Mouse (Mus musculus) heart, embryonic 13.5 days (tissue): ENCODE results near the gene Trip10. TPM values are rescaled to one million over a fixed set of nuclear protein-coding genes. Genes with fewer than 3 reads are reported as not detected.
A peak's percentile ranks its signal among the peaks of the same experiment; 100 is the strongest.
"Not testable (repeated sequence)": the region's sequence is repeated elsewhere in the genome, so short reads cannot be mapped to it uniquely, and the experiment has no call there.

Experiments used
- ATAC-seq: fragments of 200-750 bp; cut with Nextera tagmentation; 2 replicates; pipeline ENCODE4 v1.8.0; 2017; ENCODE audit warnings: moderate TSS enrichment; ENCODE audit not compliant: insufficient number of reproducible peaks, low FRiP score, low TSS enrichment; ENCODE audit errors: extremely low read depth
- H3K27ac ChIP-seq: fragments of 300-500 bp; sonication (generic); replicated peaks from 2 replicates; pipeline ENCODE4 v1.5.1; 2015; ENCODE audit warnings: moderate library complexity, mild to moderate bottlenecking, inconsistent platforms
- H3K27me3 ChIP-seq: fragments of 300-500 bp; sonication (generic); replicated peaks from 2 replicates; pipeline ENCODE4 v1.6.1; 2015; ENCODE audit warnings: mild to moderate bottlenecking, inconsistent platforms
- H3K36me3 ChIP-seq: fragments of 300-500 bp; sonication (generic); 2 replicates; pipeline ENCODE4 v1.6.1; 2015; ENCODE audit warnings: mild to moderate bottlenecking, inconsistent platforms
- H3K4me1 ChIP-seq: fragments of 300-500 bp; sonication (generic); 2 replicates; pipeline ENCODE4 v1.6.1; 2015; ENCODE audit warnings: inconsistent platforms
- H3K4me2 ChIP-seq: fragments of 300-500 bp; sonication (generic); 2 replicates; pipeline ENCODE4 v1.6.1; 2015; ENCODE audit warnings: inconsistent platforms, mild to moderate bottlenecking, moderate library complexity
- H3K4me3 ChIP-seq: fragments of 300-500 bp; sonication (generic); 2 replicates; pipeline ENCODE4 v1.5.1; 2015; ENCODE audit warnings: moderate library complexity, mild to moderate bottlenecking, inconsistent platforms
- H3K9ac ChIP-seq: fragments of 300-500 bp; sonication (generic); 2 replicates; pipeline ENCODE4 v1.6.1; 2015; ENCODE audit warnings: inconsistent platforms, mild to moderate bottlenecking, moderate library complexity
- H3K9me3 ChIP-seq: fragments of 300-500 bp; sonication (generic); 2 replicates; pipeline ENCODE4 v1.6.1; 2016; ENCODE audit warnings: inconsistent platforms
- WGBS: fragments of 180-500 bp; shearing (Covaris S2); methylation state at CpG from one replicate; pipeline ENCODE4 v1.1.7; 2015; ENCODE audit warnings: mixed read lengths; 5-methylcytosine and 5-hydroxymethylcytosine counted together
- polyA plus RNA-seq: library from polyadenylated mRNA; unstranded; fragments of >200 nt; fragmentation: Nextera tagmentation; extraction: Ambion mirVana; gene quantifications from 2 replicates; pipeline ENCODE4 v1.2.1, GENCODE M21; 2015

The Trip10 gene
- polyA plus RNA-seq, 1 experiment from 2014 or later = 35.2 TPM

- no peak for ATAC-seq
- H3K27ac ChIP-seq = no peak overlapping the region
- no peaks in the 10 kb centered on the region for H3K36me3 ChIP-seq
- no peak overlapping the region for H3K9ac ChIP-seq
- H3K4me3 ChIP-seq = no peak overlapping the region
- H3K27me3 ChIP-seq = peaks cover 41% of the 10 kb centered on the region
- no peaks in the 10 kb centered on the region for H3K9me3 ChIP-seq
- WGBS = 60% methylated on average over 8 of the region's 9 CpGs
- peaks cover 17% of the 10 kb centered on the region for H3K4me1 ChIP-seq
- no peak overlapping the region for H3K4me2 ChIP-seq
Measured at GRCm38 (mm10) chr17:57271301-57271700, 22.0 kb downstream of the Trip10 start.

GRCm38 (mm10) chr17:57273846-57274245, 24.6 kb downstream of the Trip10 start:
- ATAC-seq = no peak
- H3K9ac ChIP-seq = no peak overlapping the region

GRCm38 (mm10) chr17:57274686-57275085, 25.4 kb downstream of the Trip10 start:
- H3K4me3 ChIP-seq = peak overlapping the region; percentile 62
- no peak for ATAC-seq
- H3K9me3 ChIP-seq = no peaks in the 10 kb centered on the region
- 6% methylated on average over 15 of the region's 15 CpGs for WGBS
- H3K27me3 ChIP-seq = peaks cover 58% of the 10 kb centered on the region
- peak overlapping the region; percentile 88 for H3K4me2 ChIP-seq
- H3K36me3 ChIP-seq = no peaks in the 10 kb centered on the region
- peak overlapping the region; percentile 74 for H3K9ac ChIP-seq
- no peak overlapping the region for H3K27ac ChIP-seq
- peaks cover 24% of the 10 kb centered on the region for H3K4me1 ChIP-seq

More at GRCm38 (mm10) chr17:57273846-57274245, 24.6 kb downstream of the Trip10 start:
- peaks cover 24% of the 10 kb centered on the region for H3K4me1 ChIP-seq
- no peak overlapping the region for H3K27ac ChIP-seq
- H3K27me3 ChIP-seq = peaks cover 50% of the 10 kb centered on the region
- no peak overlapping the region for H3K4me2 ChIP-seq
- H3K36me3 ChIP-seq = no peaks in the 10 kb centered on the region
- no peaks in the 10 kb centered on the region for H3K9me3 ChIP-seq
- no peak overlapping the region for H3K4me3 ChIP-seq
- WGBS = 26% methylated on average over 6 of the region's 7 CpGs

GRCm38 (mm10) chr17:57275111-57275996, 26.1 kb downstream of the Trip10 start:
- Histone ChIP-seq H3K27ac (no peak overlapping the region), H3K9ac (peak overlapping the region; percentile 74), H3K4me2 (peak overlapping the region; percentile 88), H3K27me3 (peaks cover 64% of the 10 kb centered on the region), H3K9me3 (no peaks in the 10 kb centered on the region), H3K4me1 (peaks cover 24% of the 10 kb centered on the region), H3K4me3 (peak overlapping the region; percentile 62), H3K36me3 (no peaks in the 10 kb centered on the region)
- ATAC-seq = peak; percentile 81
- 1% methylated on average over 51 of the region's 53 CpGs for WGBS

- H3K27me3 ChIP-seq = peaks cover 69% of the 10 kb centered on the region
- H3K9me3 ChIP-seq = no peaks in the 10 kb centered on the region
- peak overlapping the region; percentile 88 for H3K4me2 ChIP-seq
- 4% methylated on average over 13 of the region's 13 CpGs for WGBS
- H3K27ac ChIP-seq = no peak overlapping the region
- H3K4me3 ChIP-seq = peak overlapping the region; percentile 62
- no peaks in the 10 kb centered on the region for H3K36me3 ChIP-seq
- H3K9ac ChIP-seq = peak overlapping the region; percentile 74
- peaks cover 24% of the 10 kb centered on the region for H3K4me1 ChIP-seq
- ATAC-seq = no peak
Measured at GRCm38 (mm10) chr17:57275997-57276351, 26.7 kb downstream of the Trip10 start.

GRCm38 (mm10) chr17:57276634-57277121, 27.4 kb downstream of the Trip10 start:
- ATAC-seq = no peak
- peak overlapping the region; percentile 74 for H3K9ac ChIP-seq
- peak overlapping the region; percentile 62 for H3K4me3 ChIP-seq
- WGBS = under 1% methylated on average over 20 of the region's 20 CpGs
- H3K4me1 ChIP-seq = peaks cover 24% of the 10 kb centered on the region
- H3K27ac ChIP-seq = 0 out of 2 replicates have a peak overlapping the region, but pooled peaks have one; percentile 26
- H3K4me2 ChIP-seq = peak overlapping the region; percentile 88
- H3K36me3 ChIP-seq = no peaks in the 10 kb centered on the region
- peaks cover 70% of the 10 kb centered on the region for H3K27me3 ChIP-seq
- H3K9me3 ChIP-seq = no peaks in the 10 kb centered on the region

- not testable (repeated sequence) for H3K9ac ChIP-seq, H3K4me2 ChIP-seq, H3K9me3 ChIP-seq, H3K36me3 ChIP-seq, H3K4me3 ChIP-seq, ATAC-seq, H3K27ac ChIP-seq
- 70% methylated on average over 4 of the region's 5 CpGs for WGBS
- Histone ChIP-seq H3K27me3 (peaks cover 61% of the 10 kb centered on the region), H3K4me1 (peaks cover 24% of the 10 kb centered on the region)
Measured at GRCm38 (mm10) chr17:57277598-57278261, 28.5 kb downstream of the Trip10 start.

- peaks cover 54% of the 10 kb centered on the region for H3K27me3 ChIP-seq
- ATAC-seq = no peak
- WGBS = 56% methylated on average over 2 of the region's 2 CpGs
Measured at GRCm38 (mm10) chr17:57278537-57278936, 29.3 kb downstream of the Trip10 start.

GRCm38 (mm10) chr17:57278943-57279590, 29.8 kb downstream of the Trip10 start, which contains the start of gene Vav1:
Gene Vav1 (plus strand): TSS chr17:57279100.
- WGBS = 43% methylated on average over 26 of the region's 26 CpGs
- no peak within 1 kb of the TSS for H3K9ac ChIP-seq
- peak within 1 kb of the TSS; percentile 21 for H3K4me3 ChIP-seq
- no peaks in the 10 kb centered on the region for H3K36me3 ChIP-seq
- H3K27me3 ChIP-seq = peaks cover 49% of the 10 kb centered on the region
- ATAC-seq = no peak
- peaks cover 24% of the 10 kb centered on the region for H3K4me1 ChIP-seq
- H3K9me3 ChIP-seq = no peaks in the 10 kb centered on the region
- H3K27ac ChIP-seq = no peak within 1 kb of the TSS
- no peak within 1 kb of the TSS for H3K4me2 ChIP-seq

More at GRCm38 (mm10) chr17:57278537-57278936, 29.3 kb downstream of the Trip10 start:
- no peak overlapping the region for H3K4me2 ChIP-seq
- no peaks in the 10 kb centered on the region for H3K36me3 ChIP-seq
- no peak overlapping the region for H3K4me3 ChIP-seq
- H3K9me3 ChIP-seq = no peaks in the 10 kb centered on the region
- H3K9ac ChIP-seq = no peak overlapping the region
- peaks cover 24% of the 10 kb centered on the region for H3K4me1 ChIP-seq
- H3K27ac ChIP-seq = no peak overlapping the region

- Histone ChIP-seq H3K9ac (no peak overlapping the region), H3K27me3 (peaks cover 43% of the 10 kb centered on the region), H3K4me3 (peak overlapping the region; percentile 21), H3K27ac (no peak overlapping the region), H3K36me3 (no peaks in the 10 kb centered on the region), H3K4me2 (no peak overlapping the region), H3K4me1 (peaks cover 23% of the 10 kb centered on the region), H3K9me3 (no peaks in the 10 kb centered on the region)
- 52% methylated on average over 9 of the region's 9 CpGs for WGBS
- ATAC-seq = no peak
Measured at GRCm38 (mm10) chr17:57279591-57280224, 30.5 kb downstream of the Trip10 start.
